15 mouse cellular contexts compared by ENCODE assay signal in genomic region chr16:90897651-90898050, GRCm38 (mm10). TPM values are rescaled to one million over a fixed set of nuclear protein-coding genes. Genes with fewer than 3 reads are reported as not detected.
DNase-seq lines count a peak whose midpoint lies in the region; ATAC-seq and TF ChIP-seq lines count a peak whose summit lies in the region.
"Had no signal": no experiment of that assay in that cellular context is flagged by ENCODE, and none has a peak within 500 bp of the region (broad histone marks: within the 10 kb centered on the region; RNA-seq: fewer than 3 reads in every experiment).

No protein-coding gene starts in this region.

- 78% methylated on average over 3 of the region's 3 CpGs for WGBS in heart, embryonic 11.5 days (ENCODE audit: insufficient replicate concordance)
- 85% methylated on average over 3 of the region's 3 CpGs for WGBS in lung, postnatal 0 days
- WGBS in lung, adult 2 months, result 81% methylated on average over 3 of the region's 3 CpGs
- 86% methylated on average over 3 of the region's 3 CpGs for WGBS in intestine, embryonic 16.5 days

- no peak for TF ChIP-seq CTCF in lung, postnatal 0 days (IDR thresholded peaks at IDR 0.05)
- no peak for TF ChIP-seq CTCF in lung, adult 2 months (IDR thresholded peaks at IDR 0.05; ENCODE audit: insufficient read depth, low read length)

- no peak for TF ChIP-seq EP300 in lung, postnatal 0 days (IDR thresholded peaks at IDR 0.05)

- DNase-seq in heart, adult 11 months, result peak; percentile 95
- no peak for DNase-seq in lung, postnatal 0 days (ENCODE audit: low spot score)
- no peak for DNase-seq in lung, adult 2 months
- DNase-seq in adrenal gland, postnatal 36 days, result peak; percentile 89 to 90
- peak; percentile 19 to 64 for DNase-seq in lung, postnatal 4 days
- no peak for DNase-seq in urinary bladder, adult 2 months (ENCODE audit: low spot score)
- DNase-seq: cerebellum, postnatal 14 days; layer of hippocampus, postnatal 36 days; right cerebral cortex, postnatal 14 days had no signal

- ATAC-seq in heart, embryonic 11.5 days (replicated peaks; ENCODE audit: insufficient number of reproducible peaks, low FRiP score, low TSS enrichment), result no peak
- peak; percentile 32; the same call in 1 of the 2 replicates for ATAC-seq in lung, postnatal 0 days
- no peak for ATAC-seq in intestine, embryonic 16.5 days

- H3K27me3 ChIP-seq in heart, embryonic 11.5 days (ENCODE audit: control insufficient read depth, insufficient read depth, low read length), result no peaks in the 10 kb centered on the region
- H3K27me3 ChIP-seq in lung, postnatal 0 days (replicated peaks; ENCODE audit: insufficient read depth, low read length), result no peaks in the 10 kb centered on the region
- H3K27me3 ChIP-seq in intestine, embryonic 16.5 days (replicated peaks; ENCODE audit: control insufficient read depth, insufficient read depth, low read length), result no peaks in the 10 kb centered on the region
- H3K27me3 ChIP-seq: hindbrain, embryonic 15.5 days had no signal

- no peaks in the 10 kb centered on the region for H3K36me3 ChIP-seq in heart, embryonic 11.5 days (ENCODE audit: control insufficient read depth, insufficient read depth, low read length)
- no peaks in the 10 kb centered on the region for H3K36me3 ChIP-seq in lung, postnatal 0 days (ENCODE audit: insufficient read depth, low read length)
- no peaks in the 10 kb centered on the region for H3K36me3 ChIP-seq in intestine, embryonic 16.5 days (ENCODE audit: control insufficient read depth, insufficient read depth, low read length)
- H3K36me3 ChIP-seq: hindbrain, embryonic 15.5 days; limb, embryonic 12.5 days; midbrain, embryonic 10.5 days had no signal

- H3K9ac ChIP-seq in heart, embryonic 11.5 days (ENCODE audit: low read depth, low read length), result no peak overlapping the region
- H3K9ac ChIP-seq in lung, postnatal 0 days (replicated peaks; ENCODE audit: low read depth), result no peak overlapping the region
- no peak overlapping the region for H3K9ac ChIP-seq in intestine, embryonic 16.5 days (ENCODE audit: low read depth, low read length)
- H3K9ac ChIP-seq: hindbrain, embryonic 15.5 days; limb, embryonic 12.5 days had no signal

- no peak overlapping the region for H3K27ac ChIP-seq in heart, embryonic 11.5 days (ENCODE audit: low read depth, low read length)
- no peak overlapping the region for H3K27ac ChIP-seq in lung, postnatal 0 days (ENCODE audit: low read length)
- no peak overlapping the region for H3K27ac ChIP-seq in intestine, embryonic 16.5 days (ENCODE audit: low read length)
- H3K27ac ChIP-seq: hindbrain, embryonic 15.5 days; kidney, postnatal 0 days; limb, embryonic 12.5 days; midbrain, embryonic 10.5 days had no signal

- TF ChIP-seq POLR2A in lung, adult 2 months (IDR thresholded peaks at IDR 0.05; ENCODE audit: borderline replicate concordance, extremely low read depth, low read depth, low read length), result no peak

- peaks cover 3% of the 10 kb centered on the region; the same call in 1 of the 2 replicates for H3K4me1 ChIP-seq in heart, embryonic 11.5 days (ENCODE audit: control insufficient read depth, insufficient read depth, low read length)
- H3K4me1 ChIP-seq in lung, postnatal 0 days (ENCODE audit: insufficient read depth, low read depth, low read length), result no peaks in the 10 kb centered on the region
- H3K4me1 ChIP-seq in lung, adult 2 months (ENCODE audit: control insufficient read depth, insufficient read depth, low read length), result no peaks in the 10 kb centered on the region
- H3K4me1 ChIP-seq in intestine, embryonic 16.5 days (ENCODE audit: control insufficient read depth, insufficient read depth, low read length), result no peaks in the 10 kb centered on the region
- H3K4me1 ChIP-seq: hindbrain, embryonic 15.5 days; limb, embryonic 12.5 days had no signal

- H3K4me3 ChIP-seq in heart, embryonic 11.5 days (ENCODE audit: low read depth, low read length), result no peak overlapping the region
- H3K4me3 ChIP-seq in lung, postnatal 0 days (ENCODE audit: low read depth, low read length), result no peak overlapping the region
- no peak overlapping the region for H3K4me3 ChIP-seq in lung, adult 2 months (replicated peaks; ENCODE audit: extremely low read depth, low read depth, low read length)
- no peak overlapping the region for H3K4me3 ChIP-seq in intestine, embryonic 16.5 days (ENCODE audit: low read length)
- H3K4me3 ChIP-seq: hindbrain, embryonic 15.5 days; limb, embryonic 12.5 days; midbrain, embryonic 10.5 days had no signal

- no peak overlapping the region for H3K4me2 ChIP-seq in heart, embryonic 11.5 days
- H3K4me2 ChIP-seq in lung, postnatal 0 days (replicated peaks; ENCODE audit: low read depth, low read length), result no peak overlapping the region
- no peak overlapping the region for H3K4me2 ChIP-seq in intestine, embryonic 16.5 days (ENCODE audit: low read depth, low read length)
- H3K4me2 ChIP-seq: hindbrain, embryonic 15.5 days; limb, embryonic 12.5 days had no signal

- no peaks in the 10 kb centered on the region for H3K9me3 ChIP-seq in heart, embryonic 11.5 days (replicated peaks; ENCODE audit: control insufficient read depth, low read length)
- H3K9me3 ChIP-seq in lung, postnatal 0 days (ENCODE audit: low read length), result no peaks in the 10 kb centered on the region
- H3K9me3 ChIP-seq in intestine, embryonic 16.5 days (ENCODE audit: control insufficient read depth, low read length), result no peaks in the 10 kb centered on the region
- H3K9me3 ChIP-seq: hindbrain, embryonic 15.5 days; limb, embryonic 12.5 days; midbrain, embryonic 10.5 days had no signal

RNA-seq across cellular contexts. Expression of gene Cfap298, which starts 37.3 kb away (rescaled TPM):
- polyA plus RNA-seq in heart, embryonic 11.5 days (2014; fragmentation: Nextera tagmentation; extraction: Ambion mirVana), result 47.0 and 51.7 TPM in 2 replicates
- polyA plus RNA-seq in lung, postnatal 0 days (2015; fragmentation: Nextera tagmentation; extraction: Ambion mirVana), result 46.3 and 47.9 TPM in 2 replicates
- polyA plus RNA-seq in lung, adult 2 months (2012; rRNA removed), result 17.2 and 29.9 TPM in 2 replicates
- total RNA-seq in adrenal gland, postnatal 36 days (2021), result 10 to 100 TPM; 32.3 to 34.8 TPM
- 19.8 and 21.3 TPM in 2 replicates for polyA plus RNA-seq in urinary bladder, adult 2 months (2012; rRNA removed)
- polyA plus RNA-seq in intestine, embryonic 16.5 days (2015; fragmentation: Nextera tagmentation; extraction: Ambion mirVana), result 34.0 and 40.9 TPM in 2 replicates

Comparison
In these comparisons a context has a peak if more than half of its experiments do, and no peak if none do; other contexts are left out.
1. DNase-seq: peak in heart, adult 11 months (single experiment), adrenal gland, postnatal 36 days (2 of 2) and lung, postnatal 4 days (2 of 2); none in lung, postnatal 0 days (single experiment), lung, adult 2 months (single experiment) and urinary bladder, adult 2 months (single experiment).